Mouse (Mus musculus) lung, adult 2 months (tissue): ENCODE measurements around the gene Chil5. TPM values are rescaled to one million over a fixed set of nuclear protein-coding genes. Genes with fewer than 3 reads are reported as not detected.
"Not testable (repeated sequence)": the region's sequence is repeated elsewhere in the genome, so short reads cannot be mapped to it uniquely, and the experiment has no call there.

ENCODE experiments used
- DNase-seq: peaks from one replicate; pipeline ENCODE4 v3.0.0; 2022
- H3K4me1 ChIP-seq: fragments of 200-500 bp; 2 replicates; pipeline ENCODE4 v1.6.1; 2011; ENCODE audit warnings: low read length; ENCODE audit not compliant: control insufficient read depth, insufficient read depth
- H3K4me3 ChIP-seq: fragments of 200-500 bp; replicated peaks from 2 replicates; pipeline ENCODE3; 2011; ENCODE audit warnings: low read depth, mild to moderate bottlenecking, control low read depth, low read length; ENCODE audit errors: extremely low read depth
- CTCF ChIP-seq: fragments of 200-500 bp; IDR thresholded peaks from 2 replicates; pipeline ENCODE4 v1.5.1; 2011; ENCODE audit warnings: mild to moderate bottlenecking, low read length, control low read depth; ENCODE audit not compliant: insufficient read depth
- POLR2A ChIP-seq: fragments of 200-500 bp; IDR thresholded peaks from 2 replicates; pipeline ENCODE4 v1.6.1; 2011; ENCODE audit warnings: low read depth, mild to moderate bottlenecking, control low read depth, low read length, borderline replicate concordance; ENCODE audit errors: extremely low read depth
- WGBS: fragments of 180-500 bp; shearing (Covaris S2); methylation state at CpG from one replicate; pipeline ENCODE4 v1.1.7; 2018; 5-methylcytosine and 5-hydroxymethylcytosine counted together
- polyA plus RNA-seq: library from polyadenylated mRNA; depleted of rRNA; stranded (reverse); fragments of >200 nt; gene quantifications from 2 replicates; pipeline ENCODE4 v1.2.3, GENCODE M21; 2012; rRNA removed

The Chil5 gene
- polyA plus RNA-seq, 1 experiment = 0.09 TPM

GRCm38 (mm10) chr3:106001416-106002370 is 30.9 kb downstream of the Chil5 start:
- H3K4me3 ChIP-seq = no peak overlapping the region
- no peaks in the 10 kb centered on the region for H3K4me1 ChIP-seq
- peak; percentile 24 for DNase-seq
- TF ChIP-seq POLR2A = 0 out of 2 replicates have a peak, but pooled peaks have one; percentile 7
- no peak for TF ChIP-seq CTCF
- 17% methylated on average over 17 of the region's 17 CpGs for WGBS

GRCm38 (mm10) chr3:106000707-106001375 is 31.8 kb downstream of the Chil5 start:
- Histone ChIP-seq H3K4me1 (no peaks in the 10 kb centered on the region), H3K4me3 (peak overlapping the region; percentile 20)
- TF ChIP-seq POLR2A (no peak), CTCF (no peak)
- 23% methylated on average over 11 of the region's 11 CpGs for WGBS
- no peak for DNase-seq

DNA sequence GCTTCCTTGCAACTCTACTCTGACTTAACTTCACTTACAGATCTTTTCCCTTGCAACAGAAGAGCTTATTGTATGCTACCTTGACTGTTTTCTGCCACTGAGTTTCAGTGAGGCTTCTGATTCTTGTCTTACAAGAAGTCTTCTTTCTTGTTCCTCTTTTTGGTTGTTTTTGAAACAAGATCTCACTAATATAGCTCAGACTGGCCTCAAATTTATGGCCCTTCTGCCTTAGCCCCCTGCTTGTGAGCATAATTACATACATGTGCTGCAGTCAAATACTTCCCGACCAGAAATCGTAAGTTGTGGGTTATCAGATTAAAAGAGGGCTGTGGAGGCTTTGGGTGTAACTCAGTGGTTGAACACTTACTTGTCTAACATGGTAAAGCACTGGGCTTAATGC is 37.9 kb downstream of the Chil5 start:
- Histone ChIP-seq H3K4me1 (no peaks in the 10 kb centered on the region), H3K4me3 (no peak overlapping the region)
- TF ChIP-seq CTCF (no peak), POLR2A (no peak)
- DNase-seq = no peak
- 50% methylated on average over 2 of the region's 2 CpGs for WGBS

- Histone ChIP-seq H3K4me3 (no peak overlapping the region), H3K4me1 (no peaks in the 10 kb centered on the region)
- DNase-seq = peak; percentile 26
- 21% methylated on average over 4 of the region's 4 CpGs for WGBS
- TF ChIP-seq POLR2A = no peak
- no peak for TF ChIP-seq CTCF
Observed at GRCm38 (mm10) chr3:105991653-105992283, 40.8 kb downstream of the Chil5 start.

- H3K4me3 ChIP-seq, DNase-seq, H3K4me1 ChIP-seq: not testable (repeated sequence)
- 67% methylated on average over 5 of the region's 5 CpGs for WGBS
Observed at GRCm38 (mm10) chr3:105989611-105990010, 43.0 kb downstream of the Chil5 start.

GRCm38 (mm10) chr3:105974174-105974573 is 58.4 kb downstream of the Chil5 start:
- H3K4me3 ChIP-seq = no peak overlapping the region
- TF ChIP-seq CTCF (no peak), POLR2A (no peak)
- H3K4me1 ChIP-seq = no peaks in the 10 kb centered on the region
- DNase-seq = no peak
- WGBS = 82% methylated on average over 2 of the region's 2 CpGs

GRCm38 (mm10) chr3:105973411-105973810 is 59.2 kb downstream of the Chil5 start, which contains the start of gene Ovgp1:
Ovgp1 (plus strand) TSS chr3:105973711.
- 74% methylated on average over 3 of the region's 3 CpGs for WGBS
- no peak within 1 kb of the TSS for H3K4me3 ChIP-seq
- H3K4me1 ChIP-seq = no peaks in the 10 kb centered on the region
- TF ChIP-seq POLR2A (no peak), CTCF (no peak)
- DNase-seq = no peak

GRCm38 (mm10) chr3:105971831-105972446 is 60.7 kb downstream of the Chil5 start:
- Histone ChIP-seq H3K4me3 (no peak overlapping the region), H3K4me1 (no peaks in the 10 kb centered on the region)
- DNase-seq = no peak
- TF ChIP-seq CTCF (no peak), POLR2A (no peak)
- 85% methylated on average over 5 of the region's 5 CpGs for WGBS

Other genes starting within 250 kb of the Chil5 start
- 8.2 and 18.1 TPM in 2 replicates for gene Rap1a, start 231.5 kb downstream of the Chil5 start, polyA plus RNA-seq
- gene Adora3, start 162.0 kb downstream of the Chil5 start, polyA plus RNA-seq = 0.84 and 1.2 TPM in 2 replicates
- 1.3 and 2.2 TPM in 2 replicates for gene Tmigd3, start 161.9 kb downstream of the Chil5 start, polyA plus RNA-seq
- gene I830077J02Rik, start 100.2 kb downstream of the Chil5 start, polyA plus RNA-seq = 2.3 and 3.7 TPM in 2 replicates
- 16.7 and 31.0 TPM in 2 replicates for gene Wdr77, start 73.4 kb downstream of the Chil5 start, polyA plus RNA-seq
- gene Atp5f1, start 72.7 kb downstream of the Chil5 start, polyA plus RNA-seq = 68.9 and 81.7 TPM in 2 replicates
- 0.68 and 1.4 TPM in 2 replicates for gene Ovgp1, start 59.1 kb downstream of the Chil5 start, polyA plus RNA-seq
- gene Pifo, start 18.2 kb downstream of the Chil5 start, polyA plus RNA-seq = 5.5 and 8.0 TPM in 2 replicates
- 34.4 and 41.4 TPM in 2 replicates for gene Chia1, start 80.4 kb upstream of the Chil5 start, polyA plus RNA-seq
- gene Chil3, start 134.8 kb upstream of the Chil5 start, polyA plus RNA-seq = 206 and 281 TPM in 2 replicates
- gene Chil4, start 186.7 kb upstream of the Chil5 start, polyA plus RNA-seq = 0.07 TPM in 1 of 2 replicates, not detected in the other